Mouse (Mus musculus) T-cell, adult 2 months (primary cell): ENCODE results near the gene Tesk1.

Source experiments
- DNase-seq: peaks from one replicate; pipeline ENCODE4 v3.0.0; 2022; ENCODE audit warnings: low spot score

The Tesk1 gene

DNA sequence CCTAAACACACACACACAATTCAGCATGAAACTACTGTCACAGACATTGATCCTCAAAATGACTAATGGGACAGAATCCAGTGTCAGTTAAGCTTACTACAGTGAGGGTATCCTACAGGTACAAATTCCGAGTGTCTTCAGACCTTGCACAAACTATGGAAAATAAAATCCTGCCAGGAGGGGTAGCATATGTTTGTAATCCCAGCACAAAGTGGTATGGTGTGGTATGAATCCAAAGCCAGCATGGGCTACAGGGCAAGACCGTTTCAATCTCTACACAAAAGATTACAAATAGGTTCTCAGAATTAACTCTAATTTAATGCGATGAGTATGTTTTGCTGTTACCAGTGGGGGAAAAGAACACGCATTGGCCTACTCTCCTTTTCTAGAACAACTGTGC lies at the start of gene Tesk1:
Tesk1 (plus strand) TSS at position 301 of the 400 bp plus-strand sequence.
- DNase-seq: no peak

DNA sequence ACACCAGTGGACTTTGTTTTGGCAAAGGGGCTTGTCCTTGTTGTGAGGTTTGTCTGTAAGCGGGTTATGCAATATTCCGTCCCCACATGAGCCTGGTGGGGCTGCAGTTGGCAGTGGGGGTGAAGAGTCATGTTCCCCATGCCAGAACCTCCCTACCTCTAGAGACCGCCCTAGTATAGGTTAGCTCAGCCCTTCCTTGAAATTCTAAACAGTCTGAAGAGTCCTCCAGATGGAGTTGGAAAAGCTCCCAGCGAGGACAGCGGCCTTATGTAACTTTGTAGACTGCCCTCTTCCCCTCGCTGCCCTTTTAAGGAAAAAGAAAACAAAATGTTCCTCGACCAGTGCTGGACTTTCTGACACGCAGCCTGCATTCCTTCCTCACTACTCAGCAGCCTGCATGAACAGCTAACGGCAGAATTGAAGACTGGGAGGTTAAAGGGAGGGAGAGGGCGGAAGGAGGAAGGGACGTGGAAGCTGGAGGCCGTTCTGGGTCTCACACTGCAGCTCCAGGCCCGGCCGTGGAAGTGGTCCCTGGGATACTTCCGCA lies 47.3 kb upstream of the Tesk1 start:
- no peak for DNase-seq

DNA sequence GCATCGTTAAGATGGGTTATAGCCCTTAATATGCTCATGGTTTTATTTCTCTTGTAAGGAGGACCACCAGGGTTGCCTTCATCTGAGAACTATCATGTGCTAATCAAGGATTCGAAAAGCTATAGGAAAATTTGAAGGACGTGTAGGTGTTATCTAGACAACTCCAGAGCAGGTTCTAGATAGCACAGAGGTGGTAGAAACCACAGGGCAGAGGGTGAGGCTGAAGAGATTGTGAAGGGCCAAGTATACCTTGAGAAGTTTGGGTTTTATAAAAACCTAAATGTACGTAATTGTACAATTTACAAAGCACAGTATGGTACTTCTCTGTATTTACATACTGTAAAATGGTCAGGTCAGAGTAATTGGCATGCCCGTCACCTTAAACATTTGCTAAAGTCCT lies 46.6 kb upstream of the Tesk1 start:
- no peak for DNase-seq

DNA sequence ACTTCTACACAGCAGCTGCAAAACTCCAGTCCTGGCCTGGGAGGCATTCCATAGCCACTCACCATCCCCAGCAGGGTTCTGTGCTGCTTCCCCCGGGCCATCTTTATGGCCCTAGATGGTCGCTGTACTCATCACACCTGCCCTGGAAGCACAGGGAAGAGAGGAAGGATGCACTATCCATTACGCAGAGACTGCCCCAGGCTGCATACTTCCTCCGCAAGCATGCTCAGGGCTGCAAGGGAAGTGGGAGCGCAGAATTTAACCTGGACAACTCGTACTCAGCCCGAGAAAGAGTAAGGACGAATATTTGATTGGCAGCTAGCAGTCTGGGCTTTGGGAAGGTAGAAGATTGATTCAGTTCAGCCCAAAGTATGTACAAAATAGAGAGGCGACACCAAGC lies 45.9 kb upstream of the Tesk1 start:
- DNase-seq: no peak

DNA sequence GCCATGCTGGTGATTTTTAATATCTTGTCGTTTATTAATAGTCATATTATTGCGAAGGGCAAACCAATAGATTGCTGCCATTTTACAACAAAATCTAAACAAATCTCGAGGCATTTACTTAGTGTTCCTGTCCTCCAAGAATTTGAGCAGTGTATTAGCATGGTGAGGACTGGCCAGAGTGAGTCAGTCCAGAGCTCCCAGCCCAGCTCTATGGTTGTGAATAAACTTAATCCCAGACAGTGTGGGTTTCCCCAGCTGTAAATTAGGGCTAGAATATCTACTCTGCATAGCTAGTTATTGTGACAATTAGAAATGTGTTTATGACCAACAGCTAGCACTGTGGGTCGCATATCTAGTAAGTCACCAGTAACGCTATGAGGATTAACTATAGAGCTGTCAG lies 45.4 kb upstream of the Tesk1 start:
- DNase-seq: no peak

DNA sequence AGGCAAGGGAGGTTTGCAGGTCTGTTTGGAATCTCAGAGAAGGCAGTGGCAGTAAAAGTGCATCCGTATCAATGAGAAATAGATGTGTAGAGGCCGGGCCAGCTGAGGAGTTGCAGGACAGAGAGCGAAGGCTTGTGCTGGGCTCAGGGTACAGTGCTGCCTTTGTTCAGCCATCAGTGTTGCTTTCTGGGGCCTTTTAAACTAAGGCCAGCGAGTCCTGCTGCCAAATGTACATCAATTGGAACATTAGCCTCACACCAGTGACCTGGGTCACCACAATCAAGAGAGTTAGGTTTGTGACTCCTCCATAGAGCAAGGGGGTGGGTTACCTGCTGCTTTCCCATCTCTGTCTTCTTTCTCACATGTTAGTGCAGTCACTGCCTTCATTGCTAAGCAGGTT lies 43.7 kb upstream of the Tesk1 start:
- no peak for DNase-seq

DNA sequence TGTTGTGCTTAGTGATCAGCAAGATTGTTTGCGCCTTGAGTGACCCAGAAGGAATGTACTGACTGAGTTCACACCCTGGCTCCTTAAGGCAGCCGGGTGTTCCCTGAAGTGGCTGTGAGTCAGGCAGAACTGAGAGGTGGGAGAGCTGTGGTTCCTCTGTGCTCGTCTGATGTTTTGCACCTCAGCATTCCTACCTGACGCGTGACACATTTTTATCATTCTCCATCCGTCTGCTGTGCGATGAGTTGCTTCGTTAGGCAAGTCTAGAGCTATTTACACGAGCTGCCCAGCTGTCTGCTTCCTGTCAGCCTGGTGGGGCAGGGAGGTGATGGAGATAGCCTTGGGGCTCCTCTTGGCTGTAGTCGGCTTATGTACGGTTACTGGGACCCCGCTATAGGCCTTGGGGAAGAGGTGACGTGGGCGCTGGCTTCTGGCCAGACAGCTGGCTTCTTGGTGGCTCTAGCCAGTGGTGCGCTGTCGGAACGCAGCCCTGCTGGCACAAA lies 42.9 kb upstream of the Tesk1 start:
- DNase-seq: no peak

DNA sequence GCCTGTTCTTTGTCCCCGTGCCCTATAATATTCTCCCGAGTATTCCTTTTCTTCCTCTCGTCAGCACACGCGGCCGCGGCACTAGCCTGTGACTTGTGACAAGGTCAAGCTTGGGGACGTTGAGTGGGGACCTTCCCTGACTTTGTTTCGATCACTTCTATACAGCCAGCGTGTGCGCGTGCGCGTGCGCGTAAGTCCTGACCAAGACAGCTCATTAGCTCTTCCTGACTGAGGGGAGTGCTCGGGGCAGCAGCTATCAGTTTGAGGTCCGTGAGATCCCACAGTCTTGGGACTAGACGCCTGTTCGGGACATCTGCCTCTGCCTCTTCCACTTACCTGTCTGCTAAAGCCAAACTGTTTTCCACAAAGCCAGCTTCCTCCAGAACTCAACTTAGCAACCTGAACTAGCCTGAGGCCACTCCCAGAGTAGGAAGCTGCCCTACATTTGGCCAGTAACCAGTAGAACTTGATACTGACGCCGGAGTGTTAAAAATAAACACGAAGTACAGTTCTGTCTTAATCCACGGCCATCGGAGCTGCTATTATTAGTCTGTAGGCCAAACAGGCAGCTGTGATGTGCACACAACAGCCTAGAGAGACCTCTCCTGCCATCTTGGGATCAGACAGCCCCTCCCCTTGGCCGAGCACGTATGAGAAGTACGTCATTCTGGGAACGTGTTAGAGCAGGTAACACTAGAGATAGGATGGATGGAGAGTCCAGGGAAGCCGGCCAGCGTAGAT lies 42.2 kb upstream of the Tesk1 start:
- no peak for DNase-seq

DNA sequence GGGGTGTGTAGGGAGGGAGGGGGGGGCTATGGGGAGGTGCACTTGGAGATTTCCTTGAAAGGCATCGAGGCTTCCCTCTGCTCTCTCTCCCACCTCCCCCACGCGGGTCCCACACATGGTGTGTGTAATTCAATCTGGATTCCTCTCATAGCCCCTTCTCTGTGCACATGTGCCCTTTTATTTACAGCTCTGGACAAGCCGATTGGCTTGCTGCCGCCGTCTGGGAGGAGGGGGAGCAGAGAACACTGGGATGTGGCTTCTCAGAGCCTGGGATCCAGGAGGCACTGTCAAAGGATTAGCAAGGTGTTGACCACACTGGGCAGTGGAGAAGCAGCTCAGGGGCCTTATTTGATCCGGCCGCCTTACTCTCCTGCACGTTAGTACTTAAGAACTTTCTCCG lies 40.8 kb upstream of the Tesk1 start:
- DNase-seq: no peak

DNA sequence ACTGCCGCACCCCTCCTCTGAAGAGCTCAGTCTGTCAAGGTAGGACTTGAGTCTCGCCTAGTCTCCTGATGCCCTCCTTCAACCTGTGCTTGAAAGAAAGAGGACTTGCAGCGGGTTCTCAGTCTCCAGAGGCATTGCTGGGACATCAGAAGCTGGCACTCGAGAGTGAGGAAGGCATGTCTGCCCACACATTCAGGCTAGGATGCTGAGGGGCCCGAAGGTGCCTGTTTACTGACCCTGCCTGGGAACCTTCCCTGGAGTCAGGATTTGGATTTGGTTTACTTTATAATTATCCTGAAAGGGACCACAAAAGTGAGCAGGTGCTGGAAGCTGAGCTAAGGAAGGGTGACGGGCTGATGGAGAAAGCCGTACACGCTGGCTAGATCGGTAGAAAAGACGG lies 40.3 kb upstream of the Tesk1 start:
- DNase-seq: no peak

DNA sequence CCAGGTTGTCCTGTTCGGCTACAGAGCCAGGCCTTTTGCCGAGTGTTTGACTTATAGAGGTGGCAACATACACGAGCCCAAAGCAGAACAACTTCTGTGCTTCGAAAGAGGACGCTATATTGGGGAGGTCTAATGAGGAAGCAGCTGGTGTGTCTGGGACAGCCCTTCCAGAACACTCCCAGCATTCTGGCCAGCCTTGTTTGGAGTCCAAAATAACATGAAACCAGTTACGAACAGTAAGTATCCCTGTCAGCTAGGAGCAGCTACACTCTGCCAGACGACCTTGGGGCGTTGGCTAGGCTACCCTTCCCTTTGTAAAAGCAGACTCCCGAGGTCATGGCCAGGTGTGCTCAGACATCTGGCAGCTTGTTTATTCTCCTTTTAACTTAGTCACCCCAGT lies 39.5 kb upstream of the Tesk1 start:
- DNase-seq: no peak

DNA sequence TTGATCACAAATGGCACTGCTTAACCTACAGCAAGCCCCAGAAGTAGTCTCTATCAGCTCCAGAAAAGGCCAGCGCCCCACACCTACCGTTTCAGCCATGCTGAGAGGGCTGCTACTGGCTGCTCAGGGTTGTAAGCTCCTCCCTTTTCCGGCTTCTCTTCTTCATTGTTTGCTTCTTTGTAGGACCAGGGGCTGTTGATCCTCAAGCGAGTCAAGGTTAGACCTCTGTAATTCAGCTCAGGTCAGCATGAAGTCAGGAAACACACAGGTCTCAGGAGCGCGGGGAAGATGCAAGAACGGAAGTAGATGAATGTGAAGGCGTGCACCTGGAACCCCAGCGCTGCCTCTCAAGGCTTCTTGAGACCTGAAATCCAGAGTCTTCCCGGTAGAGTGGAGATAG lies 37.0 kb upstream of the Tesk1 start:
- no peak for DNase-seq

DNA sequence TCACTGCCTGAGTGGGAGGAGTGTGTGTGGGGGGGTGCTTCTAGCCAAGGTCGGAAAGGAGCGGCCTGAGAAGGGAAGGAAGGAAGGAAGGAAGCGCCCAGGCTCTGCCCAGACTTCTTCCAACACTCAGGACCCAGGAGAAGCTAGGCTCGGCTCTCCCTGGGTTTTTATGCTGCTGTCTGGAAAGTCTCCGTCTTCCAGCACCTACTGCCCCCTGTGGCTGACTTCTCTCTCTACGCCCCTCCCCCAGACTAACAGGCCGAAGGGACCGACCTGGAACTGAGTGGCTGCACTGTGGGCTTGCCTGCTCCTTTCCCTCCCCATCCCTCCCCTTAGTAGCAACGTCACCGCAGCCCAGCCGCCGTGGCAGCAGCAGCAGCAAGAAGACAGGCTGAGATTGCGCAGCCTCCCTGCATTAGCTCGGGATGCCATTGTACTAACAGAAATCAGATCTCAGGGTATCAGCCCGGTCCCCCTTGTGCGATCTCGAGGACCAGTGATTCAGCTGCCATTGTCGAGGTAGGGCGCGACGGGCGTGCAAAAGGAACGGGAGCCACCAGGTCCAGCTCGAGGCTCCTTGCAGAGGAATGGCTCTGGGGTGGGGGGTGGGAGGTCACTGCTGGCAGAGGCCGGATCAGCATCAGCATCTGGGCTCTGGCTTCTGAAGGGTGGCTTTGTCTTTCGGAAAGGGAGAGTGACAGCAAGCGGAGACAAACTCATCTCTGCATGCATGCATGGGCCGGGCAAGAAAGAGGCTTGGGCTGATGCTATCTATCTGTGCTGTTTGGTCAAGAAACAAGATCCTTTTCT lies 35.4 kb upstream of the Tesk1 start:
- no peak for DNase-seq

DNA sequence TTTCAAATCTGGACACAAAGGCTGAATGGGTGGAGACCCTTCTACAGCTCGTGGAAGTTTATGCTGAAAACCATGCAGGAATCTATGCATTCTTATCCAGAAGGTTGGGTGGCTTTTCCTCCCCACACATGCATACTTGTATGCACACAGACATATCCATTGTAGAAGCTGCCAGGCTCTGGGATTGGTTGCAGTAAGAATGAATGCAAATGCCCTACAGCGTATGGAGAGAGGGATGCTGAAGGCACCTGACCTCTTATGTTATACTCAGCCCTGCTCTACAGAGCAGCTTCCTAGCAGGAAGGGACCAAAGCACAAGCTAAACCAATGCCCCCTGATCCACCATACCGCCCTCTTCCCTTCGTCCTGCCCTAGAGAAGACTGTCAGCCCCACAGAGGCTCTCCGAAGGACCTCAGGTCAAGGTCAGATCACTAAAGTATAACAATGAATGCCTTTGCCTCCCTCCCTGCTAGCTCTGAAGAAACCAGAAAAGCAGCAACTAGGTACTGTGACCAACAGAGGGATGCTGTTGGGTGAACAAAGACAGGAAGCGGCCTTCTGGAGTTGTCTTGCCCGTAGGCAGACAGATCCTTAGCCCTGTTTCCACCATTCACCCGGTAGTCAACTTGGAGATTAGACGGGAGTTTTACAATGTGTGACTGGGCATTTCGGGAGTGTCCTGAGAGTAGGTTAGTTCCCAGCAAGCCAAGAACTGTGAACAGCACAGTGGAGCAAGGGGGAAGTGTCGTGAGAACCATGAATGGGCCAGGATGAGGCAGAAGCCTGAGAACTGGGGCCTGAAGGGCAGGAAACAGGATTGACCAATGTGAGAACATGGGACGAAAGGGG lies 34.4 kb upstream of the Tesk1 start:
- DNase-seq: no peak

DNA sequence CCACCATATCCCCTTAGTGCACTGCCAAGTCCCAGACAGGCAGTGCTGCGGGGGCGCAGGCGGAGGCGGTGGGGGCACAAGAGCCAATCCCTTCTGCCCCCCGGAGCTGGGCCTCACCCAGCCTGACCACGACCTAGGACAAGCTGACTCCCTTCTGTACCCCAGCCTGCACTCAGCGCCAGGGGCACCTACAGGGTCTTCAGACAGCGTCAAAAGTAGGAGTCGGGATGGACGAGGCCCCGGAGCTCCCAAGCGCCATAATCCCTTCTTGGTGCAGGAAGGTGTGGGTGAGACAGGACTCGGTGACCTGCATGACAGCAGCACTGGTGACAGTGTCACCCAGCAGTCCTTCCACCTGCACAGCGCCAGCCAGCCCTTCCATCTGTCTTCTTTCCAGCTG lies 27.0 kb upstream of the Tesk1 start:
- no peak for DNase-seq

DNA sequence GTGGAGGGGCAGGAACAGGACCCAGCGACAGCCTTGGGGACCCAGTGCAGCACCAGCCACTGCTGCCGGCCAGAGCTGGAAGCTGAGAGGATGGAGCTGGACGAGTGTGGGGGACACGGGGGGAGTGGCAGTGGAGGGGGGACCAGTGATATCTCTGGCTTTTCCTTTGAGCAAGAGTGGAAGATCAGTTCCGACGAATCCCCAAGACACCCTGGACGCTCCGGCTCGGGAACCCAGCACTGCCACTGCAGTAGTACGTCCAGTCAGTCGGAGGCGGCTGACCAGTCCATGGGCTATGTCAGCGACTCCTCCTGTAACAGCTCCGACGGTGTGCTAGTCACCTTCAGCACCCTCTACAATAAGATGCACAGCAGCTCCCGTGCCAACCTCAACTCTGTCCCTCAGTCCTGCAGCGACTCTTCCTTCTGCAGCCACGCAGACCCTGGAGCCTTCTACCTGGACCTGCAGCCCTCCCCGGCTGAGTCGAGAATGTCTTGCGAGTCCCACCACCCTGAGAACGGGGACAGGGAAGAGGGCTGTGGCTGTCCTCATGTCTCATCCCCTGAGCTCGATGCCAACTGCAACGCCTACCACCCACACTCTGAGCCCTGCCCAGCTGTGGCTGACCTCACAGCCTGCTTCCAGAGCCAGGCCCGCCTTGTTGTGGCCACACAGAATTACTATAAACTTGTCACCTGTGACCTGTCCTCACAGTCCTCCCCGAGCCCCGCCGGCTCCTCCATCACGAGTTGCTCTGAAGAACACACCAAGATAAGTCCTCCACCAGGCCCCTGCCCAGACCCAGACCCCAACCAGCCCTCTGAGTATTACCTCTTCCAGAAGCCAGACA lies 26.3 kb upstream of the Tesk1 start:
- no peak for DNase-seq

DNA sequence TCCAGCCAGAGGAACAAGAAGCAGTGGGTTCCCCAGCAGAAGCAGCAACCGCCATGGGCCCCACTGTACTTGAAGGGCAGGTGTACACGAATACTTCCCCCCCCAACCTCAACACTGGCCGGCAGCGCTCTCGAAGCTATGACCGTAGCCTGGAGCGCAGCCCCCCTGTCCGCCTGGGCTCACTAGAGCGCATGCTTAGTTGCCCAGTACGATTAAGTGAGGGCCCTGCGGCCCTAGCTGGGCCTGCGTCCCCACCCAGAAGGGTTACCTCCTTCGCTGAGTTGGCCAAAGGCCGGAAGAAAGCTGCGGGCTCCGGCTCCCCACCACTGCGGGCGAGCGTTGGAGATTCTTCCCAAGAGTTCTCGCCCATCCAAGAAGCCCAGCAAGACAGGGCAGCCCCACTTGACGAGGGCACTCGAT lies 25.7 kb upstream of the Tesk1 start:
- no peak for DNase-seq

DNA sequence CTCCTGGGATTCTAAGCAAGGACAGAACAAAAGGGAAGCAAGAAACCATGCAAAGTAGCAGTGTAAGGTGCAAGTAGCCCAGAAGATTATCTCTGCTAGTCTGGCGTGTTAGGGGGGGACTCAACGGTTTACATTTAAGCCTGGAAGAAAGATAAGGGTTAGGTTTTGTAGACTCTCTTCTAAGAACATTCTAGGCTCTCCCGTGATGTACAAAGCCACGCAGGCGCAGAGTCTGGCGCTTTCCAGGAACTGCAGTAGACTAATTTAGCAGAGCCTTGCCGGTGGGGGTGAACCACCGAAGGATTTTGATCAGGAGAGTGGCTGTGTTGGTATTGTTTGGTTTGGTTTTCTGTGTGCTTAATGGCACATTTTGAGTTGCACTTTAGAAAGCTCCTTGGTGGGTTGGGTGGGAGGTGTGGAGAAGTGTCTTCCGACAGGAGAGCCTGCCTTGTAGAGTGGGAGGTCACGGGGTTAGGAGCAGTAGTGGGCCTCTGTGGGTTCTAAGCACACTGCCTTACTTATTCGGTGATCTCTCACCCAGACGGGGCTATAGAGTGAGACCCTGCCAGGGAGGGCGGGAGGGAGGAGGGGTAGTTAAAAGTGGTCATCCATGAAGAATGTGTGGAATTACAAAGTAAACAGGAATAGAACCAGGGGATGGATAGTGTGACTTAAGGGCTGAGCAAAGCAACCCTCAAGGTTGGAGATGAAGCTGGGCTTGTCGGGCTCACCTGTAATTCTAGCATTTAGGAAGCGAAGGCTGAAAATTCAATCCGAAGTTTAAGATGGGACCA lies 24.3 kb upstream of the Tesk1 start:
- no peak for DNase-seq

DNA sequence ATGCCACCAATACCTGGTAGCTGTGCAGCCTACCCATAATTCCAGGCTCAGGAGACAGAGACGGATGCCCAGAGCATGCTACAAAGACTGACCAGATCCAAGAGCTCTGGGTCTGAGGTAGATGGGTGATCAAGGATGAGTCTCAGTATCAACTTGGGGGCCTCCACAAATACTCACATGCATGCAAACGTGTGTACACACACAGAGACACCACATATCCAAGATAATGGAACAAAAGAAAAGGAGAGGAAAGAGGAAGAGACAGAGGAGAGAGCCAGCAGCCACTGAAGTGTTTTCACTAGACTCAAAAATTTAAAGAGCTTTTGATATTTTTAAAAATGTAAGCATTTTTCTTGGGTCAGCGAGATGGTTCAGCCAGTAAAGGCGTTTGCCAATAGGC lies 23.3 kb upstream of the Tesk1 start:
- DNase-seq: no peak

DNA sequence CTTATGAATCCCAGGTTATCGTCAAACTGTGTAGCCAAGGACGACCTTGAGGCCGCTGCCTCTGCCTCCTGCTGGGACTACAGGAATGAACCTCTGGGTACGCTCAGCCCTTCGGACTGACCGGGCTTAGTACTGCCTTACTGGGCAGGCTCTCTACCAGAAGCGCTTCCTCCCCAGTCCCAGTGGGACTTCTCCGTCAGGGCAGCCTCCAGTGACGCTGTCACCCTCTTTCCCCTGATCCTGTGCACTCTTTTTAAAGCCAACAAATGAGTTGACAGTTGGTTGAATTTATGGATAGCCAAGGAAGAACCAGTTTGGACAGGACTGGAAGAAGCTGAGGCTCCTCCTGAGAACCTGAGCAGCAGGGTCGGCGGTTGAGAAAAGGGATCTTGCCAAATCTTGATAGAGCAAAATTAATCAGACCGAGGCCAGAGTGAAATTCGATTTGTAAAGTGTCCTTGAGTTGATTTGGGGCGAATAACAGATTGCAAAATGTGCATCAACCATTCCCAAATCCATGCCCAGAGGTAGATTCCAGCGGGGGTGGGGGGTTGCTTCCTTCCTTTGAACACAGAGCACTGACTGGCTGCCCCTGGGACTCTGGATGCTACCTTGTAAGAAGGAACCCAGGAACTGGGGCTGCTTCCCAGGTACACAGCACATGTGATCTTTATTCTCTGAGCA lies 22.6 kb upstream of the Tesk1 start:
- DNase-seq: no peak
